Mouse (Mus musculus): ENCODE data around the gene Slc12a1. TPM values are rescaled to one million over a fixed set of nuclear protein-coding genes. Genes with fewer than 3 reads are reported as not detected.
"Not testable (repeated sequence)": the region's sequence is repeated elsewhere in the genome, so short reads cannot be mapped to it uniquely, and the experiment has no call there.

Gene Slc12a1
- not detected in 2 replicates for polyA plus RNA-seq (2012; ENCODE audit: insufficient read depth, low replicate concordance)

- Histone ChIP-seq H3K27me3 (replicated peaks) (peaks cover 13% of the 10 kb centered on the region), H3K4me3 (replicated peaks) (no peak within 1 kb of the TSS), H3K9me3 (no peaks in the 10 kb centered on the region), H3K36me3 (replicated peaks; ENCODE audit: low read length) (no peaks in the 10 kb centered on the region), H3K4me1 (0 out of 2 replicates have a peak, but pooled peaks cover 3% of the 10 kb centered on the region)
- TF ChIP-seq FLI1 (IDR thresholded peaks at IDR 0.05; ENCODE audit: low read length) (no peak), GATA1 (IDR thresholded peaks at IDR 0.05; ENCODE audit: borderline replicate concordance, low read length) (no peak)
Measured at GRCm38 (mm10) chr2:125152388-125152787, at the start of gene Slc12a1. Gene Slc12a1, plus strand, starts transcription at chr2:125152505.

GRCm38 (mm10) chr2:125104491-125104890 lies 47.8 kb upstream of the Slc12a1 start:
- not testable (repeated sequence) for H3K4me3 ChIP-seq (replicated peaks); H3K9me3 ChIP-seq; H3K27me3 ChIP-seq (replicated peaks); H3K4me1 ChIP-seq
- H3K36me3 ChIP-seq (replicated peaks; ENCODE audit: low read length): peaks cover 79% of the 10 kb centered on the region

GRCm38 (mm10) chr2:125106536-125106935 lies 45.8 kb upstream of the Slc12a1 start:
- not testable (repeated sequence) for H3K4me3 ChIP-seq (replicated peaks); H3K4me1 ChIP-seq; H3K27me3 ChIP-seq (replicated peaks); H3K9me3 ChIP-seq
- peaks cover 79% of the 10 kb centered on the region for H3K36me3 ChIP-seq (replicated peaks; ENCODE audit: low read length)

GRCm38 (mm10) chr2:125119381-125120110 lies 32.8 kb upstream of the Slc12a1 start:
- Histone ChIP-seq H3K4me3 (replicated peaks) (no peak overlapping the region), H3K27me3 (replicated peaks) (no peaks in the 10 kb centered on the region), H3K4me1 (peaks cover 46% of the 10 kb centered on the region), H3K36me3 (replicated peaks; ENCODE audit: low read length) (peaks cover 22% of the 10 kb centered on the region), H3K9me3 (no peaks in the 10 kb centered on the region)
- TF ChIP-seq FLI1 (IDR thresholded peaks at IDR 0.05; ENCODE audit: low read length): no peak

- no peak for TF ChIP-seq FLI1 (IDR thresholded peaks at IDR 0.05; ENCODE audit: low read length)
- TF ChIP-seq GATA1 (IDR thresholded peaks at IDR 0.05; ENCODE audit: borderline replicate concordance, low read length): no peak
- H3K4me3 ChIP-seq (replicated peaks): peak overlapping the region; percentile 94
Measured at GRCm38 (mm10) chr2:125122288-125122623, 30.0 kb upstream of the Slc12a1 start.

GRCm38 (mm10) chr2:125122624-125123476 lies 29.5 kb upstream of the Slc12a1 start:
- TF ChIP-seq GATA1 (IDR thresholded peaks at IDR 0.05; ENCODE audit: borderline replicate concordance, low read length) (no peak), FLI1 (IDR thresholded peaks at IDR 0.05; ENCODE audit: low read length) (no peak)
- H3K9me3 ChIP-seq: no peaks in the 10 kb centered on the region
- no peaks in the 10 kb centered on the region for H3K36me3 ChIP-seq (replicated peaks; ENCODE audit: low read length)
- H3K27me3 ChIP-seq (replicated peaks): no peaks in the 10 kb centered on the region
- H3K4me1 ChIP-seq: peaks cover 61% of the 10 kb centered on the region
- peak overlapping the region; percentile 94 for H3K4me3 ChIP-seq (replicated peaks)

More at GRCm38 (mm10) chr2:125122288-125122623, 30.0 kb upstream of the Slc12a1 start:
- Histone ChIP-seq H3K27me3 (replicated peaks) (no peaks in the 10 kb centered on the region), H3K9me3 (no peaks in the 10 kb centered on the region), H3K4me1 (peaks cover 61% of the 10 kb centered on the region), H3K36me3 (replicated peaks; ENCODE audit: low read length) (no peaks in the 10 kb centered on the region)

GRCm38 (mm10) chr2:125123477-125123852 lies 28.8 kb upstream of the Slc12a1 start, which contains the start of gene Myef2:
Gene Myef2, minus strand, starts transcription at chr2:125123661.
- TF ChIP-seq GATA1 (IDR thresholded peaks at IDR 0.05; ENCODE audit: borderline replicate concordance, low read length) (no peak), FLI1 (IDR thresholded peaks at IDR 0.05; ENCODE audit: low read length) (no peak)
- H3K9me3 ChIP-seq: no peaks in the 10 kb centered on the region
- H3K36me3 ChIP-seq (replicated peaks; ENCODE audit: low read length): no peaks in the 10 kb centered on the region
- H3K4me1 ChIP-seq: peaks cover 57% of the 10 kb centered on the region
- H3K27me3 ChIP-seq (replicated peaks): no peaks in the 10 kb centered on the region
- H3K4me3 ChIP-seq (replicated peaks): peak within 1 kb of the TSS; percentile 94

- Histone ChIP-seq H3K4me1 (peaks cover 44% of the 10 kb centered on the region), H3K4me3 (replicated peaks) (peak overlapping the region; percentile 46), H3K9me3 (no peaks in the 10 kb centered on the region), H3K27me3 (replicated peaks) (no peaks in the 10 kb centered on the region), H3K36me3 (replicated peaks; ENCODE audit: low read length) (no peaks in the 10 kb centered on the region)
- no peak for TF ChIP-seq GATA1 (IDR thresholded peaks at IDR 0.05; ENCODE audit: borderline replicate concordance, low read length)
- TF ChIP-seq FLI1 (IDR thresholded peaks at IDR 0.05; ENCODE audit: low read length): no peak
Measured at GRCm38 (mm10) chr2:125125824-125126223, 26.5 kb upstream of the Slc12a1 start.

GRCm38 (mm10) chr2:125126792-125127191 lies 25.5 kb upstream of the Slc12a1 start:
- Histone ChIP-seq H3K9me3 (no peaks in the 10 kb centered on the region), H3K36me3 (replicated peaks; ENCODE audit: low read length) (no peaks in the 10 kb centered on the region), H3K4me3 (replicated peaks) (no peak overlapping the region), H3K4me1 (peaks cover 35% of the 10 kb centered on the region), H3K27me3 (replicated peaks) (peaks cover 2% of the 10 kb centered on the region)
- TF ChIP-seq FLI1 (IDR thresholded peaks at IDR 0.05; ENCODE audit: low read length): no peak
- TF ChIP-seq GATA1 (IDR thresholded peaks at IDR 0.05; ENCODE audit: borderline replicate concordance, low read length): no peak

- peaks cover 18% of the 10 kb centered on the region for H3K4me1 ChIP-seq
- H3K36me3 ChIP-seq (replicated peaks; ENCODE audit: low read length): no peaks in the 10 kb centered on the region
- H3K4me3 ChIP-seq (replicated peaks): no peak overlapping the region
- H3K9me3 ChIP-seq: no peaks in the 10 kb centered on the region
- TF ChIP-seq GATA1 (IDR thresholded peaks at IDR 0.05; ENCODE audit: borderline replicate concordance, low read length) (no peak), FLI1 (IDR thresholded peaks at IDR 0.05; ENCODE audit: low read length) (no peak)
- H3K27me3 ChIP-seq (replicated peaks): peaks cover 17% of the 10 kb centered on the region
Measured at GRCm38 (mm10) chr2:125134113-125134512, 18.2 kb upstream of the Slc12a1 start.

Measured in megakaryocyte, embryonic 14.5 days (primary cell).